15 mouse cellular contexts compared by ENCODE assay signal in the genomic region with DNA sequence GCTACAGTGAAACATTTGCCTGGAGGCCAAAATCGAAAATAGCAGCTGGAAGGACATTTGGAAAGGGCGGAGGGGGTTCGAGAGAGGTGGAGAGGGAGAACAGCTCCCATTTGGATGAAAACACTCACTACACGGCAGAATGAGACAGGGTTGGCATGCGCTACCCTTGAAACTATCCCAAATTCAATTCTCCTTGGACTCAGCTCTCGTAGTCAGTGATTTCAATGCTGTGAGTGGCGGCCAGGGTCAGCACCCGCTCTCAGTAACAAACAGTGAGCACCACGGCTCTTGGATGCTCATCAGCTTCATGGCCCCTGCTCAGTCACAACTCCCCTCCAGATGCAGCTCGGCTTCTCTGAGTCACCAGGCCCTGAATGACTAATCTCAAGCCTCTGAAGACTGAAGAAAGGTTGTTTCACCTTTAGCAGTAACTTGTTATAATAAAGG. TPM values are rescaled to one million over a fixed set of nuclear protein-coding genes. Genes with fewer than 3 reads are reported as not detected.
DNase-seq lines count a peak whose midpoint lies in the region; ATAC-seq and TF ChIP-seq lines count a peak whose summit lies in the region.
"Had no signal": no experiment of that assay in that cellular context is flagged by ENCODE, and none has a peak within 500 bp of the region (broad histone marks: within the 10 kb centered on the region; RNA-seq: fewer than 3 reads in every experiment).

No protein-coding gene starts in this region.

- no peak overlapping the region for H3K27ac ChIP-seq in heart, embryonic 10.5 days
- 0 out of 2 replicates have a peak overlapping the region, but pooled peaks have one; percentile 2 for H3K27ac ChIP-seq in olfactory bulb, adult 2 months (ENCODE audit: insufficient read depth, low read depth, low read length)
- no peak overlapping the region for H3K27ac ChIP-seq in kidney, embryonic 14.5 days (ENCODE audit: low read depth, low read length)
- H3K27ac ChIP-seq: forebrain, embryonic 13.5 days; hindbrain, embryonic 10.5 days; left cerebral cortex, adult 2 months; liver, embryonic 15.5 days; neural tube, embryonic 15.5 days had no signal

- TF ChIP-seq CTCF in olfactory bulb, adult 2 months (IDR thresholded peaks at IDR 0.05; ENCODE audit: insufficient read depth, low read depth, low read length), result no peak

- no peak for TF ChIP-seq POLR2A in olfactory bulb, adult 2 months (IDR thresholded peaks at IDR 0.05; ENCODE audit: insufficient read depth, low read depth, low read length)

- H3K27me3 ChIP-seq in heart, embryonic 10.5 days (ENCODE audit: insufficient read depth, poor library complexity, severe bottlenecking), result no peaks in the 10 kb centered on the region
- H3K27me3 ChIP-seq in kidney, embryonic 14.5 days (ENCODE audit: control insufficient read depth, insufficient read depth, low read length), result no peaks in the 10 kb centered on the region
- H3K27me3 ChIP-seq: forebrain, embryonic 13.5 days; liver, embryonic 15.5 days; neural tube, embryonic 15.5 days had no signal

- no peak overlapping the region for H3K4me2 ChIP-seq in kidney, embryonic 14.5 days (replicated peaks; ENCODE audit: low read depth, low read length)
- H3K4me2 ChIP-seq: forebrain, embryonic 13.5 days; liver, embryonic 15.5 days; midbrain, embryonic 11.5 days; neural tube, embryonic 15.5 days had no signal

- no peaks in the 10 kb centered on the region for H3K9me3 ChIP-seq in heart, embryonic 10.5 days
- H3K9me3 ChIP-seq in kidney, embryonic 14.5 days (ENCODE audit: control insufficient read depth, low read length), result no peaks in the 10 kb centered on the region
- H3K9me3 ChIP-seq: forebrain, embryonic 13.5 days; hindbrain, embryonic 10.5 days; liver, embryonic 15.5 days; neural tube, embryonic 15.5 days had no signal

- no peak overlapping the region for H3K4me3 ChIP-seq in heart, embryonic 10.5 days
- no peak overlapping the region for H3K4me3 ChIP-seq in olfactory bulb, adult 2 months (ENCODE audit: insufficient read depth, low read depth, low read length)
- H3K4me3 ChIP-seq in kidney, embryonic 14.5 days (ENCODE audit: low read length), result no peak overlapping the region
- H3K4me3 ChIP-seq: forebrain, embryonic 13.5 days; hindbrain, embryonic 10.5 days; left cerebral cortex, adult 2 months; liver, embryonic 15.5 days; neural tube, embryonic 15.5 days had no signal

- no peak overlapping the region for H3K9ac ChIP-seq in kidney, embryonic 14.5 days (ENCODE audit: low read depth, low read length)
- H3K9ac ChIP-seq: forebrain, embryonic 13.5 days; liver, embryonic 15.5 days; neural tube, embryonic 15.5 days had no signal

- 81% methylated on average over 10 of the region's 10 CpGs for WGBS in heart, embryonic 10.5 days
- WGBS in olfactory bulb, adult 2 months, result 44% methylated on average over 10 of the region's 10 CpGs
- WGBS in kidney, embryonic 14.5 days, result 76% methylated on average over 10 of the region's 10 CpGs

- H3K36me3 ChIP-seq in heart, embryonic 10.5 days, result no peaks in the 10 kb centered on the region
- no peaks in the 10 kb centered on the region for H3K36me3 ChIP-seq in kidney, embryonic 14.5 days (ENCODE audit: control insufficient read depth, insufficient read depth, low read length)
- H3K36me3 ChIP-seq: hindbrain, embryonic 10.5 days; liver, embryonic 15.5 days; neural tube, embryonic 15.5 days had no signal

- no peak for ATAC-seq in kidney, embryonic 14.5 days (ENCODE audit: low FRiP score, low TSS enrichment)
- ATAC-seq: forebrain, embryonic 13.5 days had no signal

- H3K4me1 ChIP-seq in heart, embryonic 10.5 days, result peaks cover 11% of the 10 kb centered on the region
- peaks cover 4% of the 10 kb centered on the region for H3K4me1 ChIP-seq in olfactory bulb, adult 2 months (ENCODE audit: control insufficient read depth, insufficient read depth, low read length)
- peaks cover 5% of the 10 kb centered on the region; the same call in 1 of the 2 replicates for H3K4me1 ChIP-seq in kidney, embryonic 14.5 days (ENCODE audit: control insufficient read depth, insufficient read depth, low read length)
- H3K4me1 ChIP-seq: liver, embryonic 15.5 days had no signal

- DNase-seq in heart, adult 11 months, result peak; percentile 97
- DNase-seq in heart, embryonic 10.5 days (ENCODE audit: low spot score), result no peak
- DNase-seq in right cerebral cortex, postnatal 10 days (ENCODE audit: low spot score in 2 of 2), result peak; percentile 50 to 54
- DNase-seq in right cerebral cortex, postnatal 14 days, result no peak
- peak; percentile 21 to 56 for DNase-seq in gastrocnemius, postnatal 4 days (ENCODE audit: low spot score in 2 of 2)
- DNase-seq in spleen, adult 18-20 months, result no peak
- DNase-seq: kidney, adult 9 months had no signal

RNA-seq across cellular contexts. Expression of gene Tanc2, which starts 59.1 kb away (rescaled TPM):
- polyA plus RNA-seq in heart, embryonic 10.5 days (2016; fragmentation: Nextera tagmentation; extraction: Ambion mirVana), result 16.4 and 17.1 TPM in 2 replicates
- 10 to 100 TPM; 46.5 to 56.1 TPM for total RNA-seq in gastrocnemius, postnatal 4 days (2021)
- 38.5 and 73.4 TPM in 2 replicates for polyA plus RNA-seq in olfactory bulb, adult 2 months (2012; ENCODE audit: insufficient read depth, insufficient read length, low replicate concordance, missing spikeins)
- 9.1 and 10.7 TPM in 2 replicates for polyA plus RNA-seq in kidney, embryonic 14.5 days (2014; fragmentation: Nextera tagmentation; extraction: Ambion mirVana)

Comparison
In these comparisons a context has a peak if more than half of its experiments do, and no peak if none do; other contexts are left out.
1. DNase-seq: peak in heart, adult 11 months (single experiment), right cerebral cortex, postnatal 10 days (2 of 2) and gastrocnemius, postnatal 4 days (2 of 2); none in heart, embryonic 10.5 days (single experiment), right cerebral cortex, postnatal 14 days (single experiment) and spleen, adult 18-20 months (0 of 2).